Comparison of ENCODE assay signal across 8 mouse cellular contexts in genomic region chr5:99613321-99614118, GRCm38 (mm10).
DNase-seq lines count a peak whose midpoint lies in the region; ATAC-seq lines count a peak whose summit lies in the region.

No protein-coding gene starts in this region.

- DNase-seq in left cerebral cortex, adult 18-20 months (ENCODE audit: low spot score in 2 of 2), result peak; percentile 20 to 25
- DNase-seq in left cerebral cortex, adult 11 months (ENCODE audit: low spot score), result no peak
- DNase-seq in embryonic facial prominence, embryonic 14.5 days (ENCODE audit: low spot score), result peak; percentile 83
- peak; percentile 62 for DNase-seq in limb, embryonic 11.5 days (ENCODE audit: low spot score)
- peak; percentile 86 for DNase-seq in retina, embryonic 14.5 days (ENCODE audit: low spot score)
- DNase-seq in thymus, postnatal 25 days, result no peak
- DNase-seq in cerebellum, postnatal 4 days (ENCODE audit: low spot score in 2 of 2), result no peak
- DNase-seq in urinary bladder, adult 2 months (ENCODE audit: low spot score), result no peak

- under 1% methylated on average over 24 of the region's 24 CpGs for WGBS in embryonic facial prominence, embryonic 14.5 days
- 2% methylated on average over 24 of the region's 24 CpGs for WGBS in limb, embryonic 11.5 days

- ATAC-seq in embryonic facial prominence, embryonic 14.5 days (ENCODE audit: low read depth), result peak; percentile 81
- 0 out of 2 replicates have a peak, but pooled peaks have one; percentile 44 for ATAC-seq in limb, embryonic 11.5 days (ENCODE audit: insufficient number of reproducible peaks, low FRiP score, low TSS enrichment, low read depth)

- H3K9me3 ChIP-seq in embryonic facial prominence, embryonic 14.5 days (ENCODE audit: control insufficient read depth, low read length), result 0 out of 2 replicates have a peak, but pooled peaks cover 4% of the 10 kb centered on the region
- no peaks in the 10 kb centered on the region for H3K9me3 ChIP-seq in limb, embryonic 11.5 days (ENCODE audit: control insufficient read depth, low read length)

- no peak overlapping the region for H3K27ac ChIP-seq in embryonic facial prominence, embryonic 14.5 days (replicated peaks; ENCODE audit: low read depth, low read length)
- H3K27ac ChIP-seq in limb, embryonic 11.5 days (replicated peaks; ENCODE audit: low read depth, low read length), result 0 out of 2 replicates have a peak overlapping the region, but pooled peaks have one; percentile 48

- H3K4me3 ChIP-seq in embryonic facial prominence, embryonic 14.5 days (ENCODE audit: low read depth, low read length), result peak overlapping the region; percentile 20; the same call in 1 of the 2 replicates
- H3K4me3 ChIP-seq in limb, embryonic 11.5 days (ENCODE audit: low read depth, low read length), result no peak overlapping the region

- peaks cover 10% of the 10 kb centered on the region for H3K4me1 ChIP-seq in embryonic facial prominence, embryonic 14.5 days (ENCODE audit: control insufficient read depth, insufficient read depth, low read length)
- H3K4me1 ChIP-seq in limb, embryonic 11.5 days (ENCODE audit: control insufficient read depth, insufficient read depth, low read length), result peaks cover 8% of the 10 kb centered on the region; the same call in 1 of the 2 replicates

- peak overlapping the region; percentile 37; the same call in 1 of the 2 replicates for H3K9ac ChIP-seq in embryonic facial prominence, embryonic 14.5 days (ENCODE audit: low read depth, low read length)
- H3K9ac ChIP-seq in limb, embryonic 11.5 days (ENCODE audit: low read length), result 0 out of 2 replicates have a peak overlapping the region, but pooled peaks have one; percentile 23

- H3K4me2 ChIP-seq in embryonic facial prominence, embryonic 14.5 days (ENCODE audit: low read depth, low read length), result peak overlapping the region; percentile 50
- H3K4me2 ChIP-seq in limb, embryonic 11.5 days (ENCODE audit: low read depth, severe bottlenecking), result peak overlapping the region; percentile 40

- H3K36me3 ChIP-seq in embryonic facial prominence, embryonic 14.5 days (ENCODE audit: control insufficient read depth, insufficient read depth, low read length), result no peaks in the 10 kb centered on the region
- no peaks in the 10 kb centered on the region for H3K36me3 ChIP-seq in limb, embryonic 11.5 days (ENCODE audit: control insufficient read depth, insufficient read depth, low read length)

- H3K27me3 ChIP-seq in embryonic facial prominence, embryonic 14.5 days (replicated peaks; ENCODE audit: control insufficient read depth, insufficient read depth, low read length), result peaks cover 32% of the 10 kb centered on the region; the same call in 1 of the 2 replicates
- H3K27me3 ChIP-seq in limb, embryonic 11.5 days (ENCODE audit: control insufficient read depth, insufficient read depth, low read length), result no peaks in the 10 kb centered on the region

Comparison
In these comparisons a context has a peak if more than half of its experiments do, and no peak if none do; other contexts are left out.
1. DNase-seq: peak in left cerebral cortex, adult 18-20 months (2 of 2), embryonic facial prominence, embryonic 14.5 days (single experiment), limb, embryonic 11.5 days (single experiment) and retina, embryonic 14.5 days (single experiment); none in left cerebral cortex, adult 11 months (single experiment), thymus, postnatal 25 days (single experiment), cerebellum, postnatal 4 days (0 of 2) and urinary bladder, adult 2 months (single experiment).